Mouse (Mus musculus) kidney, embryonic 15.5 days (tissue): ENCODE measurements around the gene Olfr934. TPM values are rescaled to one million over a fixed set of nuclear protein-coding genes. Genes with fewer than 3 reads are reported as not detected.

ENCODE experiments used
- ATAC-seq: fragments of 200-750 bp; cut with Nextera tagmentation; replicated peaks from 2 replicates; pipeline ENCODE4 v1.8.0; 2017; ENCODE audit warnings: moderate TSS enrichment; ENCODE audit not compliant: low FRiP score
- H3K27ac ChIP-seq: fragments of 300-500 bp; sonication (generic); 2 replicates; pipeline ENCODE4 v1.5.1; 2015; ENCODE audit warnings: mild to moderate bottlenecking, inconsistent platforms
- H3K27me3 ChIP-seq: fragments of 300-500 bp; sonication (generic); 2 replicates; pipeline ENCODE4 v1.6.1; 2015; ENCODE audit warnings: inconsistent platforms
- H3K36me3 ChIP-seq: fragments of 300-500 bp; sonication (generic); 2 replicates; pipeline ENCODE4 v1.6.1; 2015; ENCODE audit warnings: inconsistent platforms
- H3K4me1 ChIP-seq: fragments of 300-500 bp; sonication (generic); 2 replicates; pipeline ENCODE4 v1.6.1; 2015; ENCODE audit warnings: inconsistent platforms
- H3K4me2 ChIP-seq: fragments of 300-500 bp; sonication (generic); 2 replicates; pipeline ENCODE4 v1.6.1; 2015; ENCODE audit warnings: moderate library complexity, mild to moderate bottlenecking, inconsistent platforms
- H3K4me3 ChIP-seq: fragments of 300-500 bp; sonication (generic); replicated peaks from 2 replicates; pipeline ENCODE4 v1.5.1; 2015; ENCODE audit warnings: mild to moderate bottlenecking, inconsistent platforms
- H3K9ac ChIP-seq: fragments of 300-500 bp; sonication (generic); 2 replicates; pipeline ENCODE4 v1.6.1; 2015; ENCODE audit warnings: mild to moderate bottlenecking, inconsistent platforms
- H3K9me3 ChIP-seq: fragments of 300-500 bp; sonication (generic); replicated peaks from 2 replicates; pipeline ENCODE4 v1.6.1; 2016; ENCODE audit warnings: inconsistent platforms
- WGBS: fragments of 180-500 bp; shearing (Covaris S2); methylation state at CpG from one replicate; pipeline ENCODE4 v1.1.7; 2015; ENCODE audit warnings: mixed read lengths; 5-methylcytosine and 5-hydroxymethylcytosine counted together
- polyA plus RNA-seq: library from polyadenylated mRNA; unstranded; fragments of >200 nt; fragmentation: Nextera tagmentation; extraction: Ambion mirVana; gene quantifications from 2 replicates; pipeline ENCODE4 v1.2.1, GENCODE M21; 2015

Gene Olfr934
- polyA plus RNA-seq = not detected in 2 replicates

DNA sequence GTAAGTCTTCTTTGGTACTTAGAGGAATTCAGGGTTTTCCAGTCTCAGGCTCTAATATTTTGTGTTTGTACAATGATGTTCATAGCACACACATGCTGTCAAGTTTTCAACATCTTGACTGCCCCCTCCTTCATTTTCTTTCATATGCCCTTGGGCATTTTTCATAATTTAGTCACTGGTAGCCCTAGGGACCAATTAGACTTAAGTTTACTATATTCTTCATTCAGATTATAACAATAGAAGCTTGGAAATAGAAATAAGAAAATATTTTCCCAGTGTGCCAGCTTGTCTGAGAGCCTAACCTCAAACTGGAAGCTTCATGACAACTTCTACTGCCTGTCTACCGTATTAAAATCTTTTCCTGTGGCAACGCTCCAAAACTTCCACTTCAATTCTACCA, at the start of gene Olfr934:
Gene Olfr934 (minus strand): TSS at position 101 of the 400 bp plus-strand sequence.
- H3K27ac ChIP-seq = no peak within 1 kb of the TSS
- H3K36me3 ChIP-seq = no peaks in the 10 kb centered on the region
- H3K4me3 ChIP-seq = no peak within 1 kb of the TSS
- no peak within 1 kb of the TSS for H3K9ac ChIP-seq
- WGBS = 92% methylated on average over 2 of the region's 2 CpGs
- no peak within 1 kb of the TSS for H3K4me2 ChIP-seq
- no peaks in the 10 kb centered on the region for H3K9me3 ChIP-seq
- no peak for ATAC-seq
- H3K27me3 ChIP-seq = no peaks in the 10 kb centered on the region
- no peaks in the 10 kb centered on the region for H3K4me1 ChIP-seq

DNA sequence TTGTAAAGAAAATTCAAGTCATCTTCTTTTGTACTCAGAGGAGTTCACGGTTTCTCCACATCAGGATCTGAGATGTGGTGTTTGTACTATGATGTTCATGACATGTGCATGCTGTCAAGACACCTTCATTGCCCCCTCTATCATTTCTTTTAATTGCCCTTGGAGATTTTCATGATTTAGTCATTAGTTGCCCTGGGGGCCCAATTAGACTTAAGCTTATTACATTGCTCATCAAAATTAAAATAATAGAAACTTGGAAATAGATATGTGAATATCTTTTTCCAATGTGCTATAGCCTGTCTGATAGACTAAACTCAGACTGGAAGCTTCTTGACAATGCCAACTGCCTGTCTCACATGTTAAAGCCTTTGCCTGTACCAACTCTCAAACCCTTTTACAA, 35.2 kb upstream of the Olfr934 start, which contains the start of gene Olfr146:
Gene Olfr146 (minus strand): TSS at position 101 of the 400 bp plus-strand sequence.
- H3K36me3 ChIP-seq = no peaks in the 10 kb centered on the region
- no peak within 1 kb of the TSS for H3K4me3 ChIP-seq
- no peak within 1 kb of the TSS for H3K27ac ChIP-seq
- H3K4me2 ChIP-seq = no peak within 1 kb of the TSS
- H3K4me1 ChIP-seq = no peaks in the 10 kb centered on the region
- no peaks in the 10 kb centered on the region for H3K27me3 ChIP-seq
- no peaks in the 10 kb centered on the region for H3K9me3 ChIP-seq
- ATAC-seq = no peak
- 87% methylated on average over 1 of the region's 1 CpGs for WGBS
- H3K9ac ChIP-seq = no peak within 1 kb of the TSS

DNA sequence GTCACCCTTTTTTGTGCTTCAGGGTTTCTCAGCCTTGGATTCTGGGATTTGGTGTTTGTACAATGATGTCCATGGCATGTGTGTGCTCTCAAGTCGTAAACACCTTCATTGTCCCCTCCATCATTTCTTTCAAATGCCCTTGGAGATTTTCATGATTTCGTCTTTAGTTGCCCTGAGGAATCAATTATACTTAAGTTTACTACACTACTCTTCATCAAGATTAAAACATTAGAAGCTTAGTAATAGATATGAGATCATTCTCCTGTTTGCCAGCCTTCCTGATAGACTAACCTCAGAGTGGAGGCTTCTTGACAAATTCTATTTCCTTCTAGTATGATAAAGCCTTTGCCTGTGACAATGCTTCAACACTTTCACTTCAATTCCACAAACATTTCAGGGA, 11.5 kb upstream of the Olfr934 start, which contains the start of gene Olfr935:
Gene Olfr935 (minus strand): TSS at position 101 of the 400 bp plus-strand sequence.
- Histone ChIP-seq H3K4me1 (no peaks in the 10 kb centered on the region), H3K27me3 (no peaks in the 10 kb centered on the region), H3K36me3 (no peaks in the 10 kb centered on the region), H3K9ac (no peak within 1 kb of the TSS), H3K9me3 (no peaks in the 10 kb centered on the region), H3K27ac (no peak within 1 kb of the TSS), H3K4me2 (no peak within 1 kb of the TSS), H3K4me3 (no peak within 1 kb of the TSS)
- ATAC-seq = no peak
- 83% methylated on average over 2 of the region's 2 CpGs for WGBS

DNA sequence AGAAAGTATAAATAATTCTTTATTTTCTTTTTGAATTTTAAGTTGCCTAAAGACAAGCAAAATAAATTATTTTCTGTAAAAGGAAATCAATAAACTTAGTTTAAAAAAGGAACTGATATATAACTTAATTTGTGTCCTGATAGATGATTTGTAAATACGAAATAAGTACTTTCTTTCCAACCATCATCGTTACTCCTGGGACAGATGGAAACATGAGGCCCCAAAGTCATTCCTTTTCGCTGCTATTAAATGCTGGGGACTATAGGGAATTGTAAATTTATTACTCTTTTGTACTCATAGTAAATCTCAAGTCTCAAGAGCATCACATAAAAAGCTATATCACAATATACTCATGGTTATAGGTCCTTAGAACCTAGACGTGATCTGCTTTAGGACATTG, 16.1 kb downstream of the Olfr934 start, which contains the start of gene Olfr933:
Gene Olfr933 (plus strand): TSS at position 301 of the 400 bp plus-strand sequence.
- H3K9me3 ChIP-seq = no peaks in the 10 kb centered on the region
- WGBS = 63% methylated on average over 4 of the region's 4 CpGs
- H3K9ac ChIP-seq = no peak within 1 kb of the TSS
- H3K27ac ChIP-seq = no peak within 1 kb of the TSS
- no peaks in the 10 kb centered on the region for H3K27me3 ChIP-seq
- H3K4me1 ChIP-seq = no peaks in the 10 kb centered on the region
- H3K4me3 ChIP-seq = no peak within 1 kb of the TSS
- no peak for ATAC-seq
- H3K36me3 ChIP-seq = no peaks in the 10 kb centered on the region
- H3K4me2 ChIP-seq = no peak within 1 kb of the TSS

DNA sequence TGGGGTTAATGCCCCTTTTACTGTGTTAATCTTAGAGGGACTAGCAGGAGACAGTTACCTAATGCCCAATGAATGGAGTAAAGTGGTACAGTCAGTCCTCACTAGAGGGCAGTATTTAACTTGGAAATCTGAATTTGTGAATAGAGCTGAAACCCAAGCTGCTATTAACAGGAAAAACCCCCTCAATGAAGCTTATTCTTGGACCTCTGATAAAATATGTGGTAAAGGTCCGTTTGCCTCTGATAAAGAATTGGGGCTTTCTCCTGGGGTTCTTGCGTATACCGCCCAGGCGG, 34.0 kb downstream of the Olfr934 start:
- Histone ChIP-seq H3K27ac (no peak overlapping the region), H3K27me3 (no peaks in the 10 kb centered on the region), H3K9ac (no peak overlapping the region), H3K4me1 (no peaks in the 10 kb centered on the region), H3K4me3 (peak overlapping the region; percentile 12; the same call in 1 of the 2 replicates), H3K4me2 (no peak overlapping the region), H3K9me3 (no peaks in the 10 kb centered on the region), H3K36me3 (no peaks in the 10 kb centered on the region)
- 78% methylated on average over 4 of the region's 4 CpGs for WGBS
- ATAC-seq = no peak

DNA sequence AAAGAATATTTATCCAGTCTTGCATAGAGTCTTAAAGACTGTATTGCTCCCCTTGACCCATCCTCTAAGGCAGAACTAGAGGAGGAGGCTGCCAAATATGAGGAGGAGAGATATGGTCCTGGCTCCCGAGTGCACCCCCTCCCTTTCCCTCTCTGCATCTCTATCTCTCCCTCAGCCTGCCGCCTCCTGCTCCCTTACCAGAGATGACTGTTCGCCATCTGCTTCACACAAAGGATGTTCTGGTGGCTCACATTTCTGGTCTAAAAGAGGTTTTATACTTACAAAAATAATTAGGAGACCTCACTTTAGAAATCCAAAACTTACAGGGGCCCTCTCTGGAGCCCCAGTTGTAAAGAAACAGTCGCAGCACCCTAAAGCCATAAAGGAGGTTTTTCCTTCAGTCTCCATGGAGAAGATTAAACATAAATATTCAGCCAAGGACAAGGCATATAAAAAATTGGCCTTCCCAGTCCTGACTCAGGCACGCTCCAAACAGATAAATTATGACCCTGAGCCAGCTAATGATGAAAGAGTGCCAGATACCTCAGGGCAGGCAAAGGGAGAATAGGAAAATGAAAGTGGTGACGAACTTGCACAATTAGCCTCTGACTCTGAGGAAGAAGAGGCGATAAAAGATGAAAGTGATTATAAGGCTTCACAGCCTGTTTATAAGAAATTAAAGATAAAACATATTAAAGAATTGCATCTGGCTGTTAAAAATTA, 34.6 kb downstream of the Olfr934 start:
- Histone ChIP-seq H3K4me1 (no peaks in the 10 kb centered on the region), H3K9ac (no peak overlapping the region), H3K4me3 (peak overlapping the region; percentile 12; the same call in 1 of the 2 replicates), H3K4me2 (peak overlapping the region; percentile 32), H3K27ac (no peak overlapping the region), H3K27me3 (no peaks in the 10 kb centered on the region), H3K9me3 (no peaks in the 10 kb centered on the region), H3K36me3 (no peaks in the 10 kb centered on the region)
- WGBS = 30% methylated on average over 7 of the region's 7 CpGs
- no peak for ATAC-seq

Other genes starting within 250 kb of the Olfr934 start
- 0.03 TPM in 1 of 2 replicates, not detected in the other for gene Olfr920, start 236.0 kb downstream of the Olfr934 start, polyA plus RNA-seq
- gene Olfr921, start 215.2 kb downstream of the Olfr934 start, polyA plus RNA-seq = not detected in 2 replicates
- not detected in 2 replicates for gene Olfr922, start 173.7 kb downstream of the Olfr934 start, polyA plus RNA-seq
- not detected in 2 replicates for gene Olfr923, start 161.8 kb downstream of the Olfr934 start, polyA plus RNA-seq
- not detected in 2 replicates for gene Olfr924, start 143.9 kb downstream of the Olfr934 start, polyA plus RNA-seq
- not detected in 2 replicates for gene Olfr26, start 133.3 kb downstream of the Olfr934 start, polyA plus RNA-seq
- gene Olfr926, start 111.2 kb downstream of the Olfr934 start, polyA plus RNA-seq = not detected in 2 replicates
- not detected in 2 replicates for gene Olfr930, start 58.5 kb downstream of the Olfr934 start, polyA plus RNA-seq
- gene Olfr933, start 16.0 kb downstream of the Olfr934 start, polyA plus RNA-seq = not detected in 2 replicates
- not detected in 2 replicates for gene Olfr935, start 11.4 kb upstream of the Olfr934 start, polyA plus RNA-seq
- gene Olfr146, start 35.1 kb upstream of the Olfr934 start, polyA plus RNA-seq = not detected in 2 replicates
- gene Olfr937, start 76.6 kb upstream of the Olfr934 start, polyA plus RNA-seq = not detected in 2 replicates
- not detected in 2 replicates for gene Olfr938, start 90.6 kb upstream of the Olfr934 start, polyA plus RNA-seq
- gene Olfr27, start 139.8 kb upstream of the Olfr934 start, polyA plus RNA-seq = not detected in 2 replicates
- not detected in 2 replicates for gene Olfr943, start 178.0 kb upstream of the Olfr934 start, polyA plus RNA-seq
- not detected in 2 replicates for gene Olfr944, start 213.6 kb upstream of the Olfr934 start, polyA plus RNA-seq